ENCODE assay signal across 8 mouse cellular contexts in the genomic region with DNA sequence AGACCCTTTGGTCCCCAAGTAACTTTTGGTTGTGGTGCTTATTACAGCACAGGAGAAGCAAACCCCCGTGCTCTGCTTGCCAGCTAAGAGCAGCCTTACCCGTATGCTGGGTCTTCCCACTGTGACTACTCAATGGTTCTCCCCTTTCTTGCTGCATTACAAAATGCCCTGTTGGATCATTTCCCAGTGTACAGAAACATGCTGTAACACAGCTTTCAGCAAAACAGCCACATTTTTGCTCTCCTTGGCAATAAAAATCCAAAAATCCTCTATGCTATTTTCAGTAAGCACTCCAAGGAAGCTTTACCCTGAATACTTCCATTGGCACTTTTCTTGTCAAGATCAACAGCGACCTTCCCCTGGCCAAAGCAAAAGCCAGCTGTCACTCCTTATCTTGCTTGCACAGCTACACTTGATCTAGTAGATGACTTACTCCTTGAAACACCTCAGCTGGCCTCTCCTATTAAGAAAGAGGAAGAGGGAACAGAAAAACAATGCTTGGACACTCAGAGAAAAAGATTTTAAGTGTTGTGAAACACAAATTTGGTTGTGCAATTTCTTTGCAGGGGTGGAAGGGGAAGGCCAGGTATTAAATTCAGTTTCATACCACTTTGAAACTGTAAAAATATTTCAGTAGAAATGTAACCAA. TPM values are rescaled to one million over a fixed set of nuclear protein-coding genes. Genes with fewer than 3 reads are reported as not detected.
DNase-seq lines count a peak whose midpoint lies in the region; ATAC-seq and TF ChIP-seq lines count a peak whose summit lies in the region.

No protein-coding gene starts in this region.

- DNase-seq in left cerebral cortex, adult 2 months (ENCODE audit: extremely low spot score in 1 of 2, low spot score in 2 of 2), result no peak
- no peak for DNase-seq in left cerebral cortex, adult 8-10 months (ENCODE audit: low spot score in 2 of 2)
- DNase-seq in c-Kit-positive CD71-positive TER-119-positive erythroid progenitor cells, embryonic 14.5 days (ENCODE audit: low spot score), result peak; percentile 65
- DNase-seq in heart, postnatal 10 days, result peak; percentile 10 to 18
- peak; percentile 60 for DNase-seq in liver, embryonic 13.5 days
- DNase-seq in left cerebral cortex, adult 9 months (ENCODE audit: low spot score in 2 of 2), result no peak
- DNase-seq in kidney, postnatal 14 days, result no peak

- H3K36me3 ChIP-seq in liver, embryonic 13.5 days, result peaks cover 26% of the 10 kb centered on the region
- H3K36me3 ChIP-seq in neural tube, embryonic 13.5 days, result peaks cover 18% of the 10 kb centered on the region

- H3K4me2 ChIP-seq in liver, embryonic 13.5 days, result peak overlapping the region; percentile 81
- H3K4me2 ChIP-seq in neural tube, embryonic 13.5 days, result peak overlapping the region; percentile 70

- TF ChIP-seq CTCF in left cerebral cortex, adult 2 months (IDR thresholded peaks at IDR 0.05), result no peak

- H3K4me1 ChIP-seq in liver, embryonic 13.5 days (replicated peaks), result peaks cover 52% of the 10 kb centered on the region
- peaks cover 37% of the 10 kb centered on the region for H3K4me1 ChIP-seq in neural tube, embryonic 13.5 days (replicated peaks)

- ATAC-seq in liver, embryonic 13.5 days (ENCODE audit: low read depth), result peak; percentile 67
- no peak for ATAC-seq in neural tube, embryonic 13.5 days (ENCODE audit: low read depth)

- H3K27me3 ChIP-seq in liver, embryonic 13.5 days, result no peaks in the 10 kb centered on the region
- no peaks in the 10 kb centered on the region for H3K27me3 ChIP-seq in neural tube, embryonic 13.5 days

- H3K27ac ChIP-seq in left cerebral cortex, adult 2 months, result no peak overlapping the region
- H3K27ac ChIP-seq in liver, embryonic 13.5 days, result peak overlapping the region; percentile 96
- H3K27ac ChIP-seq in neural tube, embryonic 13.5 days (replicated peaks), result no peak overlapping the region

- 30% methylated on average over 3 of the region's 3 CpGs for WGBS in liver, embryonic 13.5 days (ENCODE audit: insufficient replicate concordance)
- WGBS in neural tube, embryonic 13.5 days, result 69% methylated on average over 3 of the region's 3 CpGs

- intact Hi-C loops in left cerebral cortex, adult 2 months (cut with DNase I), result loop anchor here (5.0 kb wide), 3 partner anchors 82 to 177 kb away; a partner anchor contains a TSS
- intact Hi-C loops in heart, postnatal 10 days (cut with DNase I), result loop anchor here (5.0 kb wide), 1 partner anchor 157 kb away; no protein-coding TSS in a partner anchor

- H3K4me3 ChIP-seq in left cerebral cortex, adult 2 months, result peak overlapping the region; percentile 97
- H3K4me3 ChIP-seq in liver, embryonic 13.5 days (replicated peaks), result peak overlapping the region; percentile 83
- H3K4me3 ChIP-seq in neural tube, embryonic 13.5 days, result peak overlapping the region; percentile 75

- H3K9ac ChIP-seq in liver, embryonic 13.5 days, result peak overlapping the region; percentile 90
- peak overlapping the region; percentile 86 for H3K9ac ChIP-seq in neural tube, embryonic 13.5 days

- H3K9me3 ChIP-seq in liver, embryonic 13.5 days (replicated peaks), result no peaks in the 10 kb centered on the region
- H3K9me3 ChIP-seq in neural tube, embryonic 13.5 days, result no peaks in the 10 kb centered on the region

RNA-seq across cellular contexts. Expression of a gene that starts 2.1 kb away (rescaled TPM):
- 10 to 100 TPM; 37.3 to 38.1 TPM for total RNA-seq in left cerebral cortex, adult 2 months (2021)
- total RNA-seq in left cerebral cortex, adult 8-10 months (2022), result 10 to 100 TPM; 34.6 to 40.1 (median 38.1) TPM
- total RNA-seq in heart, postnatal 10 days (2021), result 10 to 100 TPM; 38.3 to 42.3 TPM
- polyA plus RNA-seq in liver, embryonic 13.5 days (2015; fragmentation: Nextera tagmentation; extraction: Ambion mirVana), result 36.9 and 39.0 TPM in 2 replicates
- polyA plus RNA-seq in neural tube, embryonic 13.5 days (2015; fragmentation: Nextera tagmentation; extraction: Ambion mirVana), result 93.5 and 97.2 TPM in 2 replicates

RNA-seq across cellular contexts. Expression of a gene that starts 26.5 kb away (rescaled TPM):
- total RNA-seq in left cerebral cortex, adult 2 months (2021), result not detected
- total RNA-seq in left cerebral cortex, adult 8-10 months (2022), result not detected
- total RNA-seq in heart, postnatal 10 days (2021), result not detected
- polyA plus RNA-seq in liver, embryonic 13.5 days (2015; fragmentation: Nextera tagmentation; extraction: Ambion mirVana), result not detected in 2 replicates
- not detected in 2 replicates for polyA plus RNA-seq in neural tube, embryonic 13.5 days (2015; fragmentation: Nextera tagmentation; extraction: Ambion mirVana)

Comparison
In these comparisons a context has a peak if more than half of its experiments do, and no peak if none do; other contexts are left out.
1. DNase-seq: peak in c-Kit-positive CD71-positive TER-119-positive erythroid progenitor cells, embryonic 14.5 days (single experiment), heart, postnatal 10 days (2 of 2) and liver, embryonic 13.5 days (single experiment); none in left cerebral cortex, adult 2 months (0 of 2), left cerebral cortex, adult 8-10 months (0 of 2), left cerebral cortex, adult 9 months (0 of 2) and kidney, postnatal 14 days (single experiment).
2. Peak in every context shown above with its lines, with median percentiles within 50 percentile points of each other: H3K4me3 ChIP-seq.